9 mouse cellular contexts compared by ENCODE assay signal in genomic region chr9:74862783-74863654, GRCm38 (mm10). TPM values are rescaled to one million over a fixed set of nuclear protein-coding genes. Genes with fewer than 3 reads are reported as not detected.
DNase-seq lines count a peak whose midpoint lies in the region; ATAC-seq and TF ChIP-seq lines count a peak whose summit lies in the region.
"Had no signal": no experiment of that assay in that cellular context is flagged by ENCODE, and none has a peak within 500 bp of the region (broad histone marks: within the 10 kb centered on the region; RNA-seq: fewer than 3 reads in every experiment).

No protein-coding gene starts in this region.

- no peaks in the 10 kb centered on the region for H3K9me3 ChIP-seq in lung, embryonic 15.5 days
- H3K9me3 ChIP-seq in forebrain, embryonic 11.5 days (ENCODE audit: control insufficient read depth, low read length) = no peaks in the 10 kb centered on the region
- no peaks in the 10 kb centered on the region for H3K9me3 ChIP-seq in limb, embryonic 14.5 days (ENCODE audit: control insufficient read depth, low read length)
- no peaks in the 10 kb centered on the region; the same call in 1 of the 2 replicates for H3K9me3 ChIP-seq in stomach, embryonic 14.5 days (ENCODE audit: control insufficient read depth, low read depth, low read length)

- H3K4me1 ChIP-seq in lung, embryonic 15.5 days = peaks cover 33% of the 10 kb centered on the region
- peaks cover 14% of the 10 kb centered on the region for H3K4me1 ChIP-seq in lung, adult 2 months (ENCODE audit: control insufficient read depth, insufficient read depth, low read length)
- H3K4me1 ChIP-seq in forebrain, embryonic 11.5 days (replicated peaks; ENCODE audit: control insufficient read depth, insufficient read depth, low read length) = peaks cover 14% of the 10 kb centered on the region
- peaks cover 8% of the 10 kb centered on the region for H3K4me1 ChIP-seq in limb, embryonic 14.5 days (ENCODE audit: control insufficient read depth, insufficient read depth, low read length)
- H3K4me1 ChIP-seq in stomach, embryonic 14.5 days (ENCODE audit: control insufficient read depth, insufficient read depth, low read length) = peaks cover 4% of the 10 kb centered on the region; the same call in 1 of the 2 replicates

- H3K4me2 ChIP-seq in lung, embryonic 15.5 days = peak overlapping the region; percentile 99
- peak overlapping the region; percentile 92 for H3K4me2 ChIP-seq in forebrain, embryonic 11.5 days (ENCODE audit: low read depth, low read length, severe bottlenecking)
- peak overlapping the region; percentile 96; the same call in 1 of the 2 replicates for H3K4me2 ChIP-seq in limb, embryonic 14.5 days (replicated peaks; ENCODE audit: low read depth, low read length, severe bottlenecking)
- H3K4me2 ChIP-seq in stomach, embryonic 14.5 days (replicated peaks; ENCODE audit: low read depth, low read length) = peak overlapping the region; percentile 99

- WGBS in lung, embryonic 15.5 days = 2% methylated on average over 55 of the region's 56 CpGs
- WGBS in lung, adult 2 months = 3% methylated on average over 56 of the region's 56 CpGs
- 2% methylated on average over 56 of the region's 56 CpGs for WGBS in forebrain, embryonic 11.5 days
- 3% methylated on average over 55 of the region's 56 CpGs for WGBS in limb, embryonic 14.5 days
- WGBS in stomach, embryonic 14.5 days = under 1% methylated on average over 56 of the region's 56 CpGs

- H3K9ac ChIP-seq in lung, embryonic 15.5 days = no peak overlapping the region
- no peak overlapping the region for H3K9ac ChIP-seq in forebrain, embryonic 11.5 days (ENCODE audit: low read length)
- no peak overlapping the region for H3K9ac ChIP-seq in limb, embryonic 14.5 days (ENCODE audit: low read depth, low read length, severe bottlenecking)
- H3K9ac ChIP-seq in stomach, embryonic 14.5 days (replicated peaks; ENCODE audit: low read depth, low read length) = peak overlapping the region; percentile 36; the same call in 1 of the 2 replicates

- H3K4me3 ChIP-seq in lung, embryonic 15.5 days = peak overlapping the region; percentile 47
- no peak overlapping the region for H3K4me3 ChIP-seq in lung, adult 2 months (replicated peaks; ENCODE audit: extremely low read depth, low read depth, low read length)
- H3K4me3 ChIP-seq in forebrain, embryonic 11.5 days (ENCODE audit: low read depth, low read length) = peak overlapping the region; percentile 47
- H3K4me3 ChIP-seq in limb, embryonic 14.5 days (replicated peaks; ENCODE audit: low read length) = peak overlapping the region; percentile 51; the same call in 1 of the 2 replicates
- peak overlapping the region; percentile 49 for H3K4me3 ChIP-seq in stomach, embryonic 14.5 days (ENCODE audit: low read depth, low read length)

- no peak for ATAC-seq in lung, embryonic 15.5 days (ENCODE audit: borderline replicate concordance, extremely low read depth, low FRiP score, low TSS enrichment)
- ATAC-seq in forebrain, embryonic 11.5 days (replicated peaks; ENCODE audit: low FRiP score) = no peak
- no peak for ATAC-seq in limb, embryonic 14.5 days (ENCODE audit: low FRiP score, low read depth)
- ATAC-seq in stomach, embryonic 14.5 days (ENCODE audit: insufficient number of reproducible peaks, insufficient read depth, low FRiP score, low read depth) = no peak

- no peaks in the 10 kb centered on the region for H3K36me3 ChIP-seq in lung, embryonic 15.5 days
- no peaks in the 10 kb centered on the region for H3K36me3 ChIP-seq in forebrain, embryonic 11.5 days (ENCODE audit: control insufficient read depth, insufficient read depth, low read length)
- no peaks in the 10 kb centered on the region for H3K36me3 ChIP-seq in limb, embryonic 14.5 days (ENCODE audit: control insufficient read depth, insufficient read depth, low read length)
- no peaks in the 10 kb centered on the region for H3K36me3 ChIP-seq in stomach, embryonic 14.5 days (ENCODE audit: control insufficient read depth, insufficient read depth, low read length)

- H3K27me3 ChIP-seq in lung, embryonic 15.5 days = peaks cover 100% of the 10 kb centered on the region
- H3K27me3 ChIP-seq in forebrain, embryonic 11.5 days (ENCODE audit: control insufficient read depth, insufficient read depth, low read length) = peaks cover 93% of the 10 kb centered on the region
- H3K27me3 ChIP-seq in limb, embryonic 14.5 days (ENCODE audit: control insufficient read depth, insufficient read depth, low read length) = peaks cover 100% of the 10 kb centered on the region
- peaks cover 67% of the 10 kb centered on the region for H3K27me3 ChIP-seq in stomach, embryonic 14.5 days (ENCODE audit: control insufficient read depth, insufficient read depth, low read length)

- TF ChIP-seq CTCF in lung, adult 2 months (IDR thresholded peaks at IDR 0.05; ENCODE audit: insufficient read depth, low read length) = no peak

- no peak for TF ChIP-seq POLR2A in lung, adult 2 months (IDR thresholded peaks at IDR 0.05; ENCODE audit: borderline replicate concordance, extremely low read depth, low read depth, low read length)
- TF ChIP-seq POLR2A in limb, embryonic 14.5 days (IDR thresholded peaks at IDR 0.05; ENCODE audit: borderline replicate concordance, extremely low read depth, insufficient read depth, insufficient read length) = no peak

- no peak overlapping the region for H3K27ac ChIP-seq in lung, embryonic 15.5 days
- no peak overlapping the region for H3K27ac ChIP-seq in forebrain, embryonic 11.5 days (ENCODE audit: low read depth, low read length)
- no peak overlapping the region for H3K27ac ChIP-seq in limb, embryonic 14.5 days (replicated peaks; ENCODE audit: low read depth, low read length)
- H3K27ac ChIP-seq in stomach, embryonic 14.5 days (ENCODE audit: low read length) = no peak overlapping the region

- no peak for DNase-seq in lung, adult 2 months
- DNase-seq in forebrain, embryonic 11.5 days (ENCODE audit: low spot score) = peak; percentile 69
- no peak for DNase-seq in limb, embryonic 14.5 days (ENCODE audit: low spot score)
- DNase-seq in cerebellum, adult 9-10 months = no peak
- no peak for DNase-seq in cerebellum, postnatal 36 days
- no peak for DNase-seq in adrenal gland, adult 2 months

RNA-seq across cellular contexts. Expression of gene Onecut1, which starts 1.3 kb away (rescaled TPM):
- 0.06 TPM in 1 of 2 replicates, not detected in the other for polyA plus RNA-seq in lung, embryonic 15.5 days (2015; fragmentation: Nextera tagmentation; extraction: Ambion mirVana)
- not detected in 2 replicates for polyA plus RNA-seq in lung, adult 2 months (2012; rRNA removed)
- polyA plus RNA-seq in forebrain, embryonic 11.5 days (2014; fragmentation: Nextera tagmentation; extraction: Ambion mirVana) = 2.5 and 2.6 TPM in 2 replicates
- polyA plus RNA-seq in limb, embryonic 14.5 days (2012; rRNA removed) = not detected in 2 replicates
- 0.04 TPM in 1 of 2 replicates, not detected in the other for polyA plus RNA-seq in limb, embryonic 14.5 days (2014; fragmentation: Nextera tagmentation; extraction: Ambion mirVana)
- 0.51 and 1.8 TPM in 2 replicates for polyA plus RNA-seq in stomach, embryonic 14.5 days (2014; fragmentation: Nextera tagmentation; extraction: Ambion mirVana)
- total RNA-seq in adrenal gland, adult 2 months (2021) = under 1 TPM in 1 of 2 experiments, not detected in 1; 0.23 TPM
- polyA plus RNA-seq in adrenal gland, adult 2 months (2012; rRNA removed) = 0.02 TPM in 1 of 2 replicates, not detected in the other
- polyA plus RNA-seq: large intestine, adult 2 months had no signal
